In the genomic region with DNA sequence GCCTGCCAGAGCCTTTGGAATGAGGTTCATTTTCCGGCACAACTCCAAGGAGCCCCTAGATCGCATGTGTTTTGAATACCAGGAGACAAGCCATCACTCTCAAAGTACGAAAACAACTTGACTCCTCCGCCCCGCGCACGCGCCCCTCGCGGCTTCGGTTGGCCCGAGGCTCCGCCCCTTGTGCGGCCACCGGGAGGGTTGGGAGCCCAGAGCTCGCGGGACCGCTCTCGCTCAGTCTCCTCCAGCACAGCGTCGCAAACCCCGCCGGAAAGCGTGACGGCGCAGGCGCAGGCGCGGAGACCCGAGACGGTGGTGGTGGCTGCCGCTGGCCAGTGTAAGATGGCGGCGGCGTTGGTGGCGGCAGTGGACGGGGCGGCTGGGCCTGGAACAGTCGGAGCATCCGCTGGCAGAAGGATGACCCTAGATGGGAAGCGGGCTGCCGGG, we compare ENCODE assay signal across 8 mouse cellular contexts. TPM values are rescaled to one million over a fixed set of nuclear protein-coding genes. Genes with fewer than 3 reads are reported as not detected.
DNase-seq lines count a peak whose midpoint lies in the region; ATAC-seq lines count a peak whose summit lies in the region.

A gene (plus strand): TSS at position 250 of the 444 bp plus-strand sequence.

- peaks cover 6% of the 10 kb centered on the region; the same call in 1 of the 2 replicates for H3K4me1 ChIP-seq in heart, embryonic 10.5 days
- peaks cover 19% of the 10 kb centered on the region for H3K4me1 ChIP-seq in kidney, embryonic 15.5 days

- H3K9me3 ChIP-seq in heart, embryonic 10.5 days, result no peaks in the 10 kb centered on the region
- H3K9me3 ChIP-seq in kidney, embryonic 15.5 days (replicated peaks), result no peaks in the 10 kb centered on the region

- peak within 1 kb of the TSS; percentile 91 for H3K9ac ChIP-seq in kidney, embryonic 15.5 days

- H3K4me2 ChIP-seq in kidney, embryonic 15.5 days, result peak within 1 kb of the TSS; percentile 63

- peak; percentile 98 for DNase-seq in B cell, adult 2 months
- DNase-seq in brain, adult 2 months (ENCODE audit: low read depth, low spot score), result peak; percentile 98
- DNase-seq in heart, embryonic 10.5 days (ENCODE audit: low spot score), result peak; percentile 99
- peak; percentile 99 for DNase-seq in liver
- DNase-seq in spleen, postnatal 4 days (ENCODE audit: low spot score in 2 of 2), result peak; percentile 98 to 99

- no peaks in the 10 kb centered on the region for H3K27me3 ChIP-seq in heart, embryonic 10.5 days (ENCODE audit: insufficient read depth, poor library complexity, severe bottlenecking)
- no peaks in the 10 kb centered on the region for H3K27me3 ChIP-seq in kidney, embryonic 15.5 days

- peak within 1 kb of the TSS; percentile 100 for H3K27ac ChIP-seq in heart, embryonic 10.5 days
- H3K27ac ChIP-seq in kidney, embryonic 15.5 days, result peak within 1 kb of the TSS; percentile 97

- under 1% methylated on average over 42 of the region's 42 CpGs for WGBS in heart, embryonic 10.5 days
- WGBS in kidney, embryonic 15.5 days, result under 1% methylated on average over 41 of the region's 42 CpGs

- peaks cover 29% of the 10 kb centered on the region for H3K36me3 ChIP-seq in heart, embryonic 10.5 days
- peaks cover 29% of the 10 kb centered on the region for H3K36me3 ChIP-seq in kidney, embryonic 15.5 days

- peak; percentile 88 for ATAC-seq in erythroblast, adult 5-6 weeks (replicated peaks; ENCODE audit: low FRiP score, poor library complexity, severe bottlenecking)
- peak; percentile 99 for ATAC-seq in kidney, embryonic 15.5 days (replicated peaks; ENCODE audit: low FRiP score)
- peak; percentile 93 for ATAC-seq in monocyte, adult 5-6 weeks (replicated peaks; ENCODE audit: insufficient number of reproducible peaks, low FRiP score, low TSS enrichment, poor library complexity, severe bottlenecking)

- H3K4me3 ChIP-seq in heart, embryonic 10.5 days, result peak within 1 kb of the TSS; percentile 96
- peak within 1 kb of the TSS; percentile 79 for H3K4me3 ChIP-seq in kidney, embryonic 15.5 days (replicated peaks)

RNA-seq across cellular contexts. Expression of the gene that starts here (rescaled TPM):
- total RNA-seq in erythroblast, adult 5-6 weeks (2015; ENCODE audit: low replicate concordance), result 226 and 232 TPM in 2 replicates
- 600 and 738 TPM in 2 replicates for total RNA-seq in erythroblast, adult 5-6 weeks (2017; ENCODE audit: low replicate concordance)
- polyA plus RNA-seq in heart, embryonic 10.5 days (2016; fragmentation: Nextera tagmentation; extraction: Ambion mirVana), result 110 and 125 TPM in 2 replicates
- polyA plus RNA-seq in kidney, embryonic 15.5 days (2015; fragmentation: Nextera tagmentation; extraction: Ambion mirVana), result 125 and 132 TPM in 2 replicates
- 77.0 to 164 TPM (median 136 TPM) in 3 replicates for total RNA-seq in monocyte, adult 5-6 weeks (2017)

Comparison
In these comparisons a context has a peak if more than half of its experiments do, and no peak if none do; other contexts are left out.
1. Peak in every context shown above with its lines: DNase-seq, ATAC-seq, H3K4me3 ChIP-seq and H3K27ac ChIP-seq.